Mouse (Mus musculus) adrenal gland, adult 18-20 months (tissue): ENCODE results near the gene Axin2. TPM values are rescaled to one million over a fixed set of nuclear protein-coding genes. Genes with fewer than 3 reads are reported as not detected.

Experiments used
- DNase-seq, 2 experiments: peaks; one replicate each; pipeline ENCODE4 v3.0.0; 2021 to 2022; ENCODE audit warnings: low spot score in 2 of 2
- total RNA-seq, 2 experiments: library from RNA; stranded (reverse); gene quantifications; 1 replicate in 1 of 2; 2 replicates in 1 of 2; pipeline ENCODE4 v1.2.3; 2021

The Axin2 gene
- total RNA-seq, 2 experiments from 2014 or later: 36.9 to 56.2 TPM

DNA sequence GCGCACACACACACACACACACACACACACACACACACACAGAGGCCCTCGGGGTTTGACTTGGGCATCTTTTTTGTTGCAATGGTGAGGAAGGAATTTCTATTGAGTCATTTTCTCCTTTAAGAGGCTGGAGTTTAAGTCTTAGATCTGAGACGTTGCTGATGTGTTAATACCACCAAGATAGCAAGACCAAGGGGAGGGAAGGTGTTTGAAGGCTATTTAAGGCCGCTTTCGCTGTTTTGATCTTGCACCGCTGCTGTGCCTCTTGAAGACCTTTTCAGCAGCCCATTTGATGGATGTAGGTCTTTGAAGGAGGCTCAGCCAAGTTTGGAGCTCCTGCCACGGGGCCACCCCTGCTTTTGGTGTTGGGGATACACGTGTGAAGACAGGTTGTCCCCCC lies 7.9 kb downstream of the Axin2 start:
- no peak for DNase-seq

DNA sequence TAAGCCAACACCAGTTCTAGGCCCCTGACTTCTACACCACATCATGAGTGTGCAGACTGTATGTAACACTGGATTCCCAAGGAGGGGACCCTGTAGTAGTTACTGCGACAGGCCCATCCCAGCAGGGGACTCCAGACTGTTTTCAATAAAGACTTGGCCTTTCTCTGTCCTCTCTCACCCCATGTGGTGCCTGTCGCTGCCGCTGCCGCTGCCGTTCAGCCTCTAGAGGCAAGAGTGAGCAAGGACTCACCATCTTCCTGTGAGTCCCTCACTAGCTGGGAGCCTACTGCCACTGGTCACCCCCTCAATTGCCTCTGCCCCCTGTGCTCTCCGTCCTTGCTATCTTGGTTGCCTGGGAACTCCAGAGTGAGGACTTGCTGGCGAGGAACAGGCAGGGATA lies 8.6 kb downstream of the Axin2 start:
- no peak for DNase-seq

DNA sequence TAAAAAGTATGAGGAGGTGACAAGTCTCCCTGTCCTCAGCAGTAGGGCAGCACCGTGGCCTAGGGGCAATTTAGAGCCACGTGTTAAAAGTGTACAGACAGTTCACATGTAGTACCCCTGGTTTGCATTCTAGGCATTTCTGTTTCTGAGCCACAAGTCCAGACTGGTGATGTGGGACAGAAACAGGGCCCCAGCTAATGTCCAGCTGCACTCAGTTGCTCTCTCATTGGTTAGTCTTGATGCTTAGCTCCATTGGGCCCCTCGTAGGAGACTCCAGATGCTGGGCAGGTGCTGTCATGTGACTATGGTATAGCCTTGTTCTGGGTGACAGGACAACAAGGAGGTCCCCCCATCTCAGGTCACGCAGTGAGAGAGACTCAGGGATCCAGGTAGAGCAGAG lies 9.0 kb downstream of the Axin2 start:
- no peak for DNase-seq

DNA sequence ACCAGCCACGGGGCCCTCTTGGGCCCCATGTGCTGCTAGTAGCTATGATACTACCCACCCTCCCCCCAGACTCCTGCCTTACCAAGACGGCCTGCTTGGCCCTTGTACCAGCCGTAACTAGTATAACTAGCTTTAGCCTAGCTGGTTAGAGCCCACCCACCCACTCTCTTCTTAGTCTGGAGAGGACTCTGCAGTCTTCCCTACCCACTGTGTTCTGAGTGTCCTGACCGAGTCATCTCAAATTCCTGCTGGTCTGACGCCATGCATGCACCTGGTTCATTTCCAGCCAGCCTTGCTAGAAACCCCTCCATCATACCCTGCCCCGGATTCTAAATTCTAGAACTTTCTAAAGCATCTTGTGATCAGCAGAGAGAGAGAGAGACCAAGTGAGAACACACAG lies 9.6 kb downstream of the Axin2 start:
- DNase-seq: no peak

DNA sequence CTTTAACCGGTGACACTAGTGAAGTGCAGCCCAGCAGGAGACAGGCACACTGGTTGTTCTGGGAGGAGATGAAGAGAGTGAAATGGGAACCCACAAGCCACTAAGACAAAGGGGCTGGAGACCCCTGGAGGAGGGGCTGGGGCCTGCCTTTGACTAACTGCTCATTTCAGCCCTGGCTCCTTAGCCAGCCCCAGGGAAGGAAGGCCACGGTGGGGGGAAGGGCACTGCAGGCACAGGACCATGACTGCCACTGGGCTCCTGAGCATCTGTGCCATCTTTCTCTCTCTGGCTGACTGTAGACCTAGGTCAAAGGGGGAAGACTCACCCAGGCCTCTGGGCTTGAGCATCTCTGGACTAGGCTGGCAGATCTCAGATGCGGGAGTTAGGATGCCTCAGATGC lies 10.5 kb downstream of the Axin2 start:
- no peak for DNase-seq

DNA sequence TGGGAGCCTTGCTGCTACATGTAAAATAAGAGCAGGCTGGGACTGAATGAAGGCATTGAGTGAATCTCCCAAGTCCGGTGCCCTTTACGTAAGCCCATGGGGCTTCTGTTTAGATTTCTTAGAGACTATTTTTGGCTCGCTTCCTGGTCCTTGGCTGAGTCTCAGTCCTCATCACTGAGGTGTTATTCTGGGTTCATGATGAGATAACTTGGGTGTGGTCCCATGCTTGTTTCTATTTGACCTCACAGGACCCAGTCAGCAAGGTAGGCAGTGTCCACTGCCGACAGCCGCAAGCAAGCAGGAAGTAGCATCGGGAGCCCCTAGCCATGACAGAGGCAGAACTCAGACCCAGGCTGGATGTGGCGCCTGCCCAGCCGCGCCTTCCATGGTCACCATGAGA lies 13.7 kb downstream of the Axin2 start:
- DNase-seq: no peak

DNA sequence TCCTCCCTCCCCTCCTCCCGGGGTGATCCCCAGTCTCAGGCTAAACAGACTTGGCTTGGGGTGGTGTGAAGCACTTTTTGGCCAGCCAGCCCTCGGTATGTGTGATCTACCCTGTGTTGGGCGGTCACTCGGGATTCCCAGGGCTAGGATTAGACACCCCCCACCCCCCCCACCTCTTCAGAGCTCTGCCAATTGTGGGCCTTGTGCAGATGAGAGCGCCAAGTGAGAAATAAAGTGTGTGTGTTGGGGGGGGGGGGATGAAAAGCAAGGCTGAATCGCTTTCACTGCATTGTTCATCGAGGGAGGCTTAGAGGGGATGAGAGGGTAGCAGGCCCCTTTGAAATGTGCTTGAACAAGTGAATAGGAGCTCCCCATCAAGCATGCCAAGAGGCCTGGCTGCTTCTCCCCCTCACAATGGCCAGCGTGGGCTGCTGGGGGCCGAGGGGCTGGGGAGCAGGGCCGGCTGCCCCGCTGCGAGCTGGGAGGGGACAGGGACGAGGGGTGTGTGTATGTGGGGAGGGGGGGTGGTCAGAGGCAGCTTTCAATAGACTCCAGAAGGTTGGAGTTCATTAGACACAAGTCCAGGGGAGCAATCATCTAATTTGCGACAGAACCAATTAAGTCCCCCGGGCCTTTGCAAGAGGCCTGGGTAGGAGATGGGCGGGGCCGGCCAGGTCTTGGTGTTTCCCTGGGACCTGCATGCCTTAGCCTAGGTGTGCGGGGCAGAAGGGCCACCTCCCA lies 15.1 kb downstream of the Axin2 start:
- no peak for DNase-seq

DNA sequence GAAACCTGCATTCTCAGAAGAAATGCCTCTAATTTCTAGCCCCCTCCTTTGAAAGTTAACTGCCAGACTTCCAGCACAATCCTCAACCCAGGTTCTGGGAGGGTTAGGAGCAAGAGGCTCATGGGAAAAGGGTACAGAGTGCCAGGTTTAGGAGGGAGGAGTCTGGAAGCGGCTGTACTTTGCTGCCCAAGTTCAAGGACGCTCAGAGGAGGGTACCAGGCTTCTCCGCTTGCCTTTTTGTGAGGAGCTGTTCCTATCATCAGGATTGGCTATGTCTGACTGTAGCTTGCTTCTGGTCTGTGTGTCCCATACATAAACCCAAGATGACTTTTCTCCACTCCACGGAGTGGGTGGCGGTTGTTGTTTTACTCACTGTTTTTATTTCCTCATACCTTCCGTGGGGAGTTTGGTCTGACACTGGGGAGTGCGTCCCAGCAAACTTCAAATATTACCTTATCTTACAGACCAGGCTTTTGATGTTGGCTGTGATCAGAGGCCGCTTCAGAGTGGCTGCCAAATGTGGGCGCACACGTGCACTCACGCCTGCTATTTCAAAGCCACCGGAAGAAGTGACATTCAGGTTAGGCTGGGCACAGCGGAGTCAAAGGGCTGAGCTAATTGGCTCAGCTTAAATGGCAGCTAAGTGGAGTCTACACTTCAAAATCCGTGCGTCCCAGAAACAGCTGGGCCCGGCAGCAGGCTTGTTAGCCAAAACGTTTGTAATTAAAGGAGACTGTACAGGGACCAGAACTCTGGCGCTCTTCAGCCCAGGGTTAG lies 16.1 kb downstream of the Axin2 start:
- DNase-seq: no peak

DNA sequence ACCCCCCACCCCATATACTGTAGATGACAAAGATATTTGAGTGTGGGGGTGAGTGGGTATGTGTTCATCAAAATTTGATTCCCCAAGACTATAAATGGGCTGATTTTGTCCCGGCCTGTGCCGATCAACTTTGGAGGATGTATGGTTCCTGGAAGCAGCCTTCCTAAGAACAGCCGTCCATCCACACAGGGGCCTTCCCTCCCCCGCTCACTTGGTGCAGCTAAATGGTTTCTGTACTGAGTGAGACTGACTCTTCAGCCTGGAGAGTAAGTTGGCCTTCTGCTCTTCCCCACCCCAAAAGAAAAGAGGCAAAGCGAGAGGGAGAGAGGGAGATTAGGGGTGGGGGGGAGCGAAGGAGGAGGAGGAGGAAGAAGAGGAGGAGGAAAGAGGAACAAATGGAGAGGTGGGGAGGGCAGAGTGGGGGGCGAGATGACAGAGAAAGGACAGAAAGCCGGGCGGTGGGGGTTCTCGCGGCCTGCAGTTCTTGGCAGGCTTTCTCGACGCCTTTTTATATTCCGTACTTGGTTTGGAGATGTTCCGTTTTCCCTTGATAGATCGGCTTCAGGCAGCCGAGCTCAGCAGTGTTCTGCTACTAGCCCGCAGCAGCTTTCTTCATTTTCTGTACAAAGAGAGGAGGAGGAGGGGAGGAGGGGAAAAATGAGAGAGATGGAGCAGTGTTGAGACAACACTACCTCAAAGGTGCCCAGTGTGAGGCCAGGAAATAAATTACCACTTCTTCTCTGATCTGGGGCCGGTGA lies 20.7 kb downstream of the Axin2 start:
- DNase-seq: no peak

DNA sequence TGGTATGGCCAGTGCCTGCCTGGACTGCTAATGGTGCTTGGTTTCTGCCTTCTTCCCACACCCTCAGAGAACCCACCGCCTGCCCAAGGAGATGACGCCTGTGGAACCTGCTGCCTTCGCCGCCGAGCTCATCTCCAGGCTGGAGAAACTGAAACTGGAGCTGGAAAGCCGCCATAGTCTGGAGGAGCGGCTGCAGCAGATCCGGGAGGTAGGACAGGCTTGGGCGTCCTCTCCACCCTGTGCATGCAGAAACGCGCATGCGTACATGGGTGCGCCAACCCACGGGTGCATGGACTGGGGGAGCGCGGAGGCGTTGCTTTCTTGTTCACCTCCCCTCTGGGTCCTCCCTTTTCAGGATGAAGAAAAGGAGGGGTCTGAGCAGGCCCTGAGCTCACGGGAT lies 21.7 kb downstream of the Axin2 start:
- DNase-seq: no peak

DNA sequence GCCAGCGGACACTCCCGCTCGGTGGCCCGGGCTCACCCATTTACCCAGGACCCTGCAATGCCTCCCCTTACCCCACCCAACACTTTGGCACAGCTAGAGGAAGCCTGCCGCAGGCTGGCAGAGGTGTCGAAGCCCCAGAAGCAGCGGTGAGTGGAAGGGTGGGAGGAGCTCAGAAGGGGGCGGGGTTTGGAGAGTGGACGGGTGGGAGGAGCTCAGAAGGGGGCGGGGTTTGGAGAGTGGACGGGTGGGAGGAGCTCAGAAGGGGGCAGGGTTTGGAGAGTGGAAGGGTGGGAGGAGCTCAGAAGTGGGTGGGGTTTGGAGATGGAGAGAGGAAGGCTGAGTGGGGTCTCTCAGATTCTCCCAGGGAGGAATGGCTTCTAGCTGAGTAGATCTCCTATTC lies 23.6 kb downstream of the Axin2 start:
- DNase-seq: no peak

DNA sequence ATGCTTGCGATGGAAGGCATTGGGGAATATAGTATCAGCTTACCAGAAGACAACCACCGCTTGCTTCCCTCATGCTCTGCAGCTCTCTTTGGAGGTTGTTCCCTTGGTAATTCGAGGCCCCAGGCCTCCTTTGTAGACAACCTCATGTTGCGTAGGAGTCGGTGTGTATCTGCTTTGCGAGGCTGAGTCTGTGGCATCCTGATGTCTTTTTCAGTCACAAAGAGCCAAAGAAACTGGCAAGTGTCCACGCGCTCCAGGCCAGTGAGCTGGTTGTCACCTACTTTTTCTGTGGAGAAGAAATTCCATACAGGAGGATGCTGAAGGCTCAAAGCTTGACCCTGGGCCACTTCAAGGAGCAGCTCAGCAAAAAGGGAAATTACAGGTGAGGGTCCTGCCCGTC lies 25.5 kb downstream of the Axin2 start:
- no peak for DNase-seq

DNA sequence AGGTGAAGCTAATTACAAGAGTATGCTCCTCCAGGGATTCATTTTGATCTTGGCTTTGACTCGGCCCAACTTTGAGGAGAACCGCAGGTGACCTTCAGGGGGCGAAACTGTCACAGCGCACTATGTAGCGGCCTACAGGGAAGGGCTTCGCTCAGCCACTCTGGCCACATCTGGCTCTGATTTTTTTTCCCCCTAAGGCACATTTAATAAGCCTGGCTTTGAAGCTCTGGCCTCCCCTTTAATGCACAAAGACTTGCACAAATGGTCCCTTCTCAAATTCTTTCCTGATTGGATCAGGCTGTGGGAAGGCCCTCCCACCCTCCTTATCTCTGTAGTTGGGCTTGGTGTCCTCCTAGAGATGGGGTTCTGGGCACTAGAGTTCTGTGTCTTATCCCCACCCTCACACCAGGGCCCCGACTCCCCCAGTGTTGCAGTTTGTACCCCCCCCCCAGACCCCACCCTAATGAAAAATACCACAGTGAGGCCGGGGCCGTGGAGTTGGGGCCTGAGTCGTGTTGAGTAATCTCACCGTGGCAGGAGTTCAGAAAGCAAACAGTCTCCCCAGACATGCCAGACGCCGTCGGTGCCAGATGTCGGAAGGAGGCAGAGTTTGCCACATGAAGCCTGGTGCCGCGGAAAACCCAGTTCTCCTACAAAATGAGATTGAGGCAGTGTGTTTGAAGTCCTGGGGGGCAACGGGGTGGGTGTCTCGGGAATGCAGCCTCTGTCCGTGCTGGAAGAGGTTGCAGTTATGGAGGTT lies 27.5 kb downstream of the Axin2 start:
- no peak for DNase-seq

DNA sequence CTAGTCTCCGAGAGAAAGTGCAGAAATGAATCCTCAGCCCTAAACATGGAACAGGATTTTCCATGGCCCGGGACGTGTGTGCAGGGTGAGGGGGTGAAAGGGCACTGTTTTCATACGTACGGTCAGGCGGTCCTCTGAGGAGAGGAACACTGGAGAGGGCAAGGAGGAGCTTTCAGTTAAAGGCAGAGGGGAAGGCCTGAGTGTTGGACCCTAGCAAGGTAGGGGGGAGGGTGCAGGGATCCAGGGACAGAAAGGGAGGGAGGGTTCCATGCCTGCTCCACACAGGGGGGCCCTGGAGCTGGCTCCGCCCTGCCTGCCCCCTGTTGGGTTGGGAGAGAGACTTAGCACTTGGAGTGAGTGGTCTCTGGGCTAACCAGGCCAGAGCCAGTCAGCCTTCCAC lies 28.4 kb downstream of the Axin2 start:
- DNase-seq: no peak

DNA sequence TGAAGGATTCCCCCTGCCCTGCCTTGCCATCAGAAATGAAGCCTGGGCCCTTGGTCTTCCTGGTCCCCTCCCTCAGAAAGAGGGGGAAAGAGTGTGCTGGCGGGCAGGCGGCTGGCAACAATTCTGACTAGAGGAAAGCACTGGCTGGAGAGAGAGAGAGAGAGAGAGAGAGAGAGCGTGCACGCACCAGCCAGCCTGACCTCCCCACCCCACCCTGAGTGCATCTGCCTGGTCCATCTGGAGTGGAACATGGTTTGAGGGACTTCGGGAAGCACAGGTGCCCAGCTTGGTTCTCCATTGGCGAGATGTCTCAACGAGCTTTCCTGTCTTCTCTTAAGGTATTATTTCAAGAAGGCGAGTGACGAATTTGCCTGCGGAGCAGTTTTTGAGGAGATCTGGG lies 28.8 kb downstream of the Axin2 start:
- DNase-seq: no peak

DNA sequence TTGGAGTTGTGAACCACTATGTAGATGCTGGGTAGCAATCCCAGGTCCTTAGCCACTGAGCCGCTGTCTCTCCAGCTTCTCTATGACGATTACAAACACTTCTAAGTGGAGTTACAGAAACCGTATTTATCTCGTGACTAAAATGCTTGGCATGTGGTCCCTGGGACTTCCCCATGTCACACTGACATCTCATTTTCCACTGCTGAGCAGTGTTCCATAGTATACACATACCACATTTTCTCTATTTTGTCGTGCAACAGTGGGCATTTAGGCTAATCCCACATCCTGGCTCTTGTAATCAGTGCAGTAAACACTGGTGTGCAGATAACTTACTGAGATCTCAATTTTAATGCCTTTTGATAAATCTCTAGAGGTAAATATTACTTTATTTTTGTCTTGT lies 32.2 kb downstream of the Axin2 start:
- DNase-seq: no peak

DNA sequence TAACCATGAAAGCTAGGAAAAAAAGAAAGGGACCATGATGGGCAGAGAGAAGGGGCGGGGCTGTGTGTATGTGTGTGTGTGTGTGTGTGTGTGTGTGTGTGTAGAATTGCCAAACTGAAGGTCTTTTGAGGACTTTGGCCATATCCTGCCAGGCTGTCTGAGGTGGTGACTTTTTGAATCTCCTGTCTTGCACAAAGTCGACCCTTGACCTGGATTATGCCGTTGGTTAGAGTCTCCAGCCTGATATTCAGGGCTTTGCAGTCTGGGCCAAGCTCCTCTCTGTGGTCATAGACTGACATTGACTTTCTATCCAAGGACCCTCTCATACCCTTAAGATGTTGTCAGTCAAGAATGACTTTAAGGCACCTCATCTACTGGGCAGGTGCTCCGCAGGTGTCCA lies 35.8 kb downstream of the Axin2 start:
- no peak for DNase-seq

DNA sequence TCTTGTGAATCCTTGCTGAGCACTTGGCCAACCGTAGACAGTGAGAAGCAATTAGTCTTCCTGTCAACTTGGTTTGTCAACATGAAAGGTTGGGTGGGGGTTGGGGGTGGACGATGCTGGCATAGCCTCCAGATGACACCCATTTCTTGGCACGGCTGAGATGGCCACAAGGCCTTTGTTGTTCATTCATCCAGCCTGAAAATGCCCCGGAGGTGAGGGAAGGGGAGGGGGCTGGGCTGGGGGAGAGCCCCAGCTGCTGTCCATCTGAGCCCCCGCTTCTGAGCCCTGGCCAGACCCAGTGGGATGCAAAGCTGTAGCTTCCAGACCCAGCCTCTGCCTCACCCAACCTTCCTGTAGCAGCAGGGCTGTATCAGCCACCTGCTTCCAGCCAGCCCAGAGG lies 38.2 kb downstream of the Axin2 start:
- DNase-seq: no peak

DNA sequence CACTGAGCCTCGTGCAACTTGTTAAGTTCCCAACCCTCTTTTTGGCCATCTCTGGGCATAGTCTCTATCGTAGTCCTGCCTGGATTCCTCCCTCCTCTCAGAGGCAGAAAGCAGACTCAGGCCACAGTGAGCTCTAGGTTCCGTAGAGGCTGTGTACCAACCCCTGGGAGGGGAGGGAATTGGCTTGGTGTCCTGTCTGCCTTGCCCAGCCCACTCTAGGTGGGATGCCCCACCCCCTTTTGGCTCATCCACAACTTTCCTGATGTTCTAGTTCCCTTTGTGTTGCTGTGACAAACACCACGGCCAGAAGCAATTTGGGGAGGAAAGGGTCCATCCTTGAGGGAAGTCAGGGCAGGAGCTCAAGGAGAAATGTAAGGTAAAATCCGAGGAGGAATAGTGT lies 39.0 kb downstream of the Axin2 start:
- DNase-seq: no peak

DNA sequence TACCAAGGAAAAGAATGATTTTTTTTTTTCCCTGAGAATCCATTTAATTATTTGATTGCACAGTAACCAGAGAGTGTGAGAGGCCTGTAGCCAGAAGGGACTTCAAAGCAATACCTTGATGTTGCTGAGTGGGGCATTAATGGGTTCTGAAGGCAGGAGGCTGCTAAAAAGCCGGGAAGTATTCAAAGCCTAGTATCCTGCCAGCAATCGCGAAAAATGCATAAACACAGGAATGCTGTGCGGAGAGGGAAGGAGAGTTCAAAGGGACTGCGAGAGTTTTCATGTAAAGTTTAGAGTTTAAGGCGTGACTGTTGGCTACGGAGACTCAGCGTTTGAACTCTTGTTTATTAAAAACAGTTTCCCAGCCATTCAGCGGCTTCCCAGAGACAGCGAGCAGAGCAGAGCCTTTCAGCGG lies 41.5 kb downstream of the Axin2 start:
- no peak for DNase-seq

DNA sequence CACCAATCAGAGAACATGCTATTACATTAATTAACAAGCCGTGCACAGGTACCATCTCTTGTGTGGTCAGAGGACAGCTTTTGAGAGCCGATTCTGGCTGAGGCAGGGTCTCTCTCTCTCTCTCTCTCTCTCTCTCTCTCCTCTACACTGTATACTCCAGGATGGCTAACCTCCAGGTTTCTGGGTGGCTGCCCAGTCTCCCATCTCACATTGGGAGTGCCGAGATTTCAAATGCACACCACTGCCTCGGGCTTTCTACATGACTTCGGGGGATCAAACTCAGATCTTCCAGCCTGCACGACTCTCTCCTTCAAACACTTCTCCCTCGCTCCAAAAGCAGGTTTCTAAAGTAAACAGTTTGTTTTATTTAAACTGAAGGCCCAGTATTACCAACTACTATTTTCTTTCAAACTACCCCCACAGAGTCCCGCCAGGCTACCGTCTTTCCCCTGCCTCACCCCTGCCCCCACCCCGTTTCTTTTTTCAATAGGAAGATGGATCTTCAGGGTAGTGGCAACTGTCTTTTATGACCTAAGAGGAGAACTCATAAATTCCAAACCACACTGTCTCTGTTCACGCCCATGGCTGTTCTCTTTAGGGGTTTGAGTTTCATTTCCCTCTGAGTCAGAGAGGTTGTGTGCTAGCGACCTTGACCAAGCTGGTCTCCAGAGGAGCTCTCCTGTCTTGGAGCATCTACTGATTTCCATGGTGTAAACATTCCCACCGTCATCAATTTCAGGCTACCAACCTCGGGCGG lies 43.5 kb downstream of the Axin2 start:
- no peak for DNase-seq
